Comparison of ENCODE assay signal across 8 mouse cellular contexts in genomic region chr2:18065708-18066030, GRCm38 (mm10). TPM values are rescaled to one million over a fixed set of nuclear protein-coding genes. Genes with fewer than 3 reads are reported as not detected.
DNase-seq lines count a peak whose midpoint lies in the region; ATAC-seq and TF ChIP-seq lines count a peak whose summit lies in the region.

No protein-coding gene starts in this region.

- TF ChIP-seq POLR2A in lung, adult 2 months (IDR thresholded peaks at IDR 0.05; ENCODE audit: borderline replicate concordance, extremely low read depth, low read depth, low read length): no peak

- ATAC-seq in embryonic facial prominence, embryonic 15.5 days (ENCODE audit: insufficient number of reproducible peaks, low FRiP score, low TSS enrichment, low read depth): no peak
- ATAC-seq in intestine, postnatal 0 days: no peak
- no peak for ATAC-seq in neural tube, embryonic 14.5 days (ENCODE audit: low read depth)
- no peak for ATAC-seq in activated CD4-positive, CD25-positive, alpha-beta regulatory T cell, adult 4 months

- H3K27ac ChIP-seq in embryonic facial prominence, embryonic 15.5 days (replicated peaks): peak overlapping the region; percentile 99
- H3K27ac ChIP-seq in intestine, postnatal 0 days (ENCODE audit: low read depth, low read length): peak overlapping the region; percentile 100
- peak overlapping the region; percentile 99 for H3K27ac ChIP-seq in neural tube, embryonic 14.5 days (ENCODE audit: low read depth, low read length)

- H3K9me3 ChIP-seq in embryonic facial prominence, embryonic 15.5 days (replicated peaks): no peaks in the 10 kb centered on the region
- H3K9me3 ChIP-seq in intestine, postnatal 0 days (ENCODE audit: control insufficient read depth): no peaks in the 10 kb centered on the region
- no peaks in the 10 kb centered on the region for H3K9me3 ChIP-seq in neural tube, embryonic 14.5 days (ENCODE audit: control insufficient read depth, low read length)

- peak overlapping the region; percentile 75 for H3K4me2 ChIP-seq in embryonic facial prominence, embryonic 15.5 days (replicated peaks)
- H3K4me2 ChIP-seq in intestine, postnatal 0 days (replicated peaks; ENCODE audit: low read depth): peak overlapping the region; percentile 79
- peak overlapping the region; percentile 72 for H3K4me2 ChIP-seq in neural tube, embryonic 14.5 days (ENCODE audit: low read depth, low read length)

- H3K4me1 ChIP-seq in lung, adult 2 months (ENCODE audit: control insufficient read depth, insufficient read depth, low read length): peaks cover 3% of the 10 kb centered on the region
- peaks cover 9% of the 10 kb centered on the region; the same call in 1 of the 2 replicates for H3K4me1 ChIP-seq in embryonic facial prominence, embryonic 15.5 days
- H3K4me1 ChIP-seq in intestine, postnatal 0 days (replicated peaks; ENCODE audit: control insufficient read depth, insufficient read depth, low read length): no peaks in the 10 kb centered on the region
- H3K4me1 ChIP-seq in neural tube, embryonic 14.5 days (ENCODE audit: control insufficient read depth, insufficient read depth, low read length): peaks cover 6% of the 10 kb centered on the region; the same call in 1 of the 2 replicates

- TF ChIP-seq CTCF in lung, adult 2 months (IDR thresholded peaks at IDR 0.05; ENCODE audit: insufficient read depth, low read length): no peak
- no peak for TF ChIP-seq CTCF in intestine, postnatal 0 days (IDR thresholded peaks at IDR 0.05; ENCODE audit: low read depth)

- H3K27me3 ChIP-seq in embryonic facial prominence, embryonic 15.5 days: no peaks in the 10 kb centered on the region
- no peaks in the 10 kb centered on the region for H3K27me3 ChIP-seq in intestine, postnatal 0 days (replicated peaks; ENCODE audit: control insufficient read depth, insufficient read depth, low read length)
- no peaks in the 10 kb centered on the region for H3K27me3 ChIP-seq in neural tube, embryonic 14.5 days (ENCODE audit: control insufficient read depth, insufficient read depth, low read length)

- peak overlapping the region; percentile 95 for H3K9ac ChIP-seq in embryonic facial prominence, embryonic 15.5 days
- peak overlapping the region; percentile 99 for H3K9ac ChIP-seq in intestine, postnatal 0 days (ENCODE audit: low read depth, low read length)
- H3K9ac ChIP-seq in neural tube, embryonic 14.5 days (replicated peaks; ENCODE audit: low read depth, low read length): peak overlapping the region; percentile 98

- H3K4me3 ChIP-seq in lung, adult 2 months (replicated peaks; ENCODE audit: extremely low read depth, low read depth, low read length): peak overlapping the region; percentile 70
- H3K4me3 ChIP-seq in embryonic facial prominence, embryonic 15.5 days (replicated peaks): peak overlapping the region; percentile 85
- peak overlapping the region; percentile 94 for H3K4me3 ChIP-seq in intestine, postnatal 0 days (ENCODE audit: low read depth, low read length)
- peak overlapping the region; percentile 88 for H3K4me3 ChIP-seq in neural tube, embryonic 14.5 days (ENCODE audit: low read depth, low read length)

- DNase-seq in lung, adult 2 months: no peak
- DNase-seq in lung, postnatal 36 days: no peak
- no peak for DNase-seq in urinary bladder, adult 18-20 months (ENCODE audit: low spot score in 2 of 2)
- no peak for DNase-seq in left cerebral cortex, adult 9 months (ENCODE audit: low spot score in 2 of 2)

- 5% methylated on average over 6 of the region's 6 CpGs for WGBS in lung, adult 2 months
- 2% methylated on average over 6 of the region's 6 CpGs for WGBS in embryonic facial prominence, embryonic 15.5 days
- 9% methylated on average over 6 of the region's 6 CpGs for WGBS in intestine, postnatal 0 days
- WGBS in neural tube, embryonic 14.5 days: 6% methylated on average over 6 of the region's 6 CpGs

- H3K36me3 ChIP-seq in embryonic facial prominence, embryonic 15.5 days: 0 out of 2 replicates have a peak, but pooled peaks cover 2% of the 10 kb centered on the region
- H3K36me3 ChIP-seq in intestine, postnatal 0 days (ENCODE audit: control insufficient read depth, insufficient read depth): no peaks in the 10 kb centered on the region
- 0 out of 2 replicates have a peak, but pooled peaks cover 3% of the 10 kb centered on the region for H3K36me3 ChIP-seq in neural tube, embryonic 14.5 days (ENCODE audit: control insufficient read depth, insufficient read depth, low read length)

RNA-seq across cellular contexts. Expression of gene Mllt10, which starts 10.6 kb away (rescaled TPM):
- polyA plus RNA-seq in lung, adult 2 months (2012; rRNA removed): 27.3 and 34.7 TPM in 2 replicates
- 65.5 and 70.1 TPM in 2 replicates for polyA plus RNA-seq in embryonic facial prominence, embryonic 15.5 days (2015; fragmentation: Nextera tagmentation; extraction: Ambion mirVana)
- 22.6 and 30.1 TPM in 2 replicates for polyA plus RNA-seq in intestine, postnatal 0 days (2015; fragmentation: Nextera tagmentation; extraction: Ambion mirVana)
- 34.6 and 36.5 TPM in 2 replicates for polyA plus RNA-seq in neural tube, embryonic 14.5 days (2014; fragmentation: Nextera tagmentation; extraction: Ambion mirVana)
- 10 to 100 TPM; 34.0 to 36.9 TPM for polyA plus RNA-seq in activated CD4-positive, CD25-positive, alpha-beta regulatory T cell, adult 4 months (2017; shearing (Covaris generic))

RNA-seq across cellular contexts. Expression of gene Skida1, which starts 16.8 kb away (rescaled TPM):
- 1.8 and 2.1 TPM in 2 replicates for polyA plus RNA-seq in lung, adult 2 months (2012; rRNA removed)
- 5.7 and 6.1 TPM in 2 replicates for polyA plus RNA-seq in embryonic facial prominence, embryonic 15.5 days (2015; fragmentation: Nextera tagmentation; extraction: Ambion mirVana)
- polyA plus RNA-seq in intestine, postnatal 0 days (2015; fragmentation: Nextera tagmentation; extraction: Ambion mirVana): 0.95 and 1.2 TPM in 2 replicates
- polyA plus RNA-seq in neural tube, embryonic 14.5 days (2014; fragmentation: Nextera tagmentation; extraction: Ambion mirVana): 3.9 and 5.3 TPM in 2 replicates
- under 1 TPM; 0.25 to 0.48 TPM for polyA plus RNA-seq in activated CD4-positive, CD25-positive, alpha-beta regulatory T cell, adult 4 months (2017; shearing (Covaris generic))

RNA-seq across cellular contexts. Expression of gene A930004D18Rik, which starts 28.1 kb away (rescaled TPM):
- polyA plus RNA-seq in lung, adult 2 months (2012; rRNA removed): 3.3 and 4.4 TPM in 2 replicates
- polyA plus RNA-seq in embryonic facial prominence, embryonic 15.5 days (2015; fragmentation: Nextera tagmentation; extraction: Ambion mirVana): 13.7 and 13.9 TPM in 2 replicates
- polyA plus RNA-seq in intestine, postnatal 0 days (2015; fragmentation: Nextera tagmentation; extraction: Ambion mirVana): 6.3 and 6.8 TPM in 2 replicates
- polyA plus RNA-seq in neural tube, embryonic 14.5 days (2014; fragmentation: Nextera tagmentation; extraction: Ambion mirVana): 8.2 and 8.6 TPM in 2 replicates
- 1 to 10 TPM; 2.3 to 2.9 TPM for polyA plus RNA-seq in activated CD4-positive, CD25-positive, alpha-beta regulatory T cell, adult 4 months (2017; shearing (Covaris generic))
